Mouse (Mus musculus) heart, embryonic 13.5 days (tissue): ENCODE measurements at regions not wholly inside any gene's neighbourhood (a gene's known extent, or its start where the extent isn't known, plus 50 kb on each side); places are given as distances from the start of the nearest gene placed in this dataset.

Experiments
- ATAC-seq: fragments of 200-750 bp; cut with Nextera tagmentation; 2 replicates; pipeline ENCODE4 v1.8.0; 2017; ENCODE audit warnings: moderate TSS enrichment; ENCODE audit not compliant: insufficient number of reproducible peaks, low FRiP score, low TSS enrichment; ENCODE audit errors: extremely low read depth
- H3K27ac ChIP-seq: fragments of 300-500 bp; sonication (generic); replicated peaks from 2 replicates; pipeline ENCODE4 v1.5.1; 2015; ENCODE audit warnings: moderate library complexity, mild to moderate bottlenecking, inconsistent platforms
- H3K27me3 ChIP-seq: fragments of 300-500 bp; sonication (generic); replicated peaks from 2 replicates; pipeline ENCODE4 v1.6.1; 2015; ENCODE audit warnings: mild to moderate bottlenecking, inconsistent platforms
- H3K36me3 ChIP-seq: fragments of 300-500 bp; sonication (generic); 2 replicates; pipeline ENCODE4 v1.6.1; 2015; ENCODE audit warnings: mild to moderate bottlenecking, inconsistent platforms
- H3K4me1 ChIP-seq: fragments of 300-500 bp; sonication (generic); 2 replicates; pipeline ENCODE4 v1.6.1; 2015; ENCODE audit warnings: inconsistent platforms
- H3K4me2 ChIP-seq: fragments of 300-500 bp; sonication (generic); 2 replicates; pipeline ENCODE4 v1.6.1; 2015; ENCODE audit warnings: inconsistent platforms, mild to moderate bottlenecking, moderate library complexity
- H3K4me3 ChIP-seq: fragments of 300-500 bp; sonication (generic); 2 replicates; pipeline ENCODE4 v1.5.1; 2015; ENCODE audit warnings: moderate library complexity, mild to moderate bottlenecking, inconsistent platforms
- H3K9ac ChIP-seq: fragments of 300-500 bp; sonication (generic); 2 replicates; pipeline ENCODE4 v1.6.1; 2015; ENCODE audit warnings: inconsistent platforms, mild to moderate bottlenecking, moderate library complexity
- H3K9me3 ChIP-seq: fragments of 300-500 bp; sonication (generic); 2 replicates; pipeline ENCODE4 v1.6.1; 2016; ENCODE audit warnings: inconsistent platforms
- WGBS: fragments of 180-500 bp; shearing (Covaris S2); methylation state at CpG from one replicate; pipeline ENCODE4 v1.1.7; 2015; ENCODE audit warnings: mixed read lengths; 5-methylcytosine and 5-hydroxymethylcytosine counted together

DNA sequence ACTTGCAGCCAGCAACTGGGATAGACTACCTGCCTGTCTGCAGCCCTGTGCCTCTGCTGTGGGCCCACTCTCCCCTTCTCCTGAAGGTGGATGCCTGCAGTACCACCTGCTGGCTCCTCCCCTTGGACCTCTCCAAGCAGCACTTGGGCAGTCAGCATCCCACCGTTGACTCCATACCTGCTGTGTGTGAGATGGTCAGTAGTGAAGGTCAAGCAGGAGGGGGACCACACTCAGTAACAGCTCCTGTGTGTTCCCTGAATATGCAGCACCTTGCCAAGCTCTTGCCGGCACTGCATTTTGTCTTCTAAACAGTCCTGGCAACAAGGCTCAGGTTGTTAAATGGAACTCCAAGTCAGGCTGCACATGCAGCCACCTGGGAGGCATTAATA is 71.6 kb upstream of the Sesn3 start:
- no peaks in the 10 kb centered on the region for H3K27me3 ChIP-seq
- no peak overlapping the region for H3K4me3 ChIP-seq
- no peak overlapping the region for H3K4me2 ChIP-seq
- 63% methylated on average over 2 of the region's 2 CpGs for WGBS
- no peaks in the 10 kb centered on the region for H3K36me3 ChIP-seq
- ATAC-seq: no peak
- no peak overlapping the region for H3K9ac ChIP-seq
- no peaks in the 10 kb centered on the region for H3K9me3 ChIP-seq
- no peak overlapping the region; the same call in 1 of the 2 replicates for H3K27ac ChIP-seq
- peaks cover 30% of the 10 kb centered on the region for H3K4me1 ChIP-seq

DNA sequence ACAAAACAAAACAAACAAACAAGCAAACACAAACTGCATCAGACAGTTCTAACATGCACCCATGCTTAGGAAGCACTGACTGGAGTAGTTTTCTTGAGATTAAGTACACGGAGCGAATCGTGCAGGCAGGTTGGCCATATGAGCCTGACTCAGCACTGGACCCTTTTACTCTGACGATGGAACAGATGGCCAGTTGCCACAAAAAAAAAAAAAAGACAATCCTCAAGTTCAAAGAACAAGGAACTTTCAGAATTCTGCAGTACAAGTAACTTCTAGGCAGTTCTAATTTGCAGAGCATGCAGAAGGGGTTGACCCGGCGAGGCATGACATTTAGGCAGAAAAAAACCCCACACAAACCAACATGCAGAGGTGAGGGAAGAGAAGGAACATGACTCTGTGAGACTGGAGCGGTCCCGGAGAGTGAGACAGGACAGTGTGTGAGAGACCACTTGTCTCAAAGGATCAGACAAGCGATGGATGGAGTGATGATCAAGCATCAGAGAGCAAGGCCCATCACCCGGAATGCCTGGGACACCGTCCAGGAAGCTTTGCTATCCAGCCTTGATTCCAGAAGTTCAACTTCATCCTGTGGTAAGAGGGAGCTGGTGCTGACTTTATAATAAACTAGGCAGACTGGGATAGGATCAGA is 71.0 kb upstream of the Sesn3 start:
- Histone ChIP-seq H3K9ac (no peak overlapping the region), H3K27me3 (no peaks in the 10 kb centered on the region), H3K36me3 (no peaks in the 10 kb centered on the region), H3K9me3 (no peaks in the 10 kb centered on the region), H3K4me1 (peaks cover 30% of the 10 kb centered on the region), H3K4me2 (no peak overlapping the region), H3K27ac (no peak overlapping the region), H3K4me3 (no peak overlapping the region)
- ATAC-seq: no peak
- WGBS: 70% methylated on average over 11 of the region's 11 CpGs

DNA sequence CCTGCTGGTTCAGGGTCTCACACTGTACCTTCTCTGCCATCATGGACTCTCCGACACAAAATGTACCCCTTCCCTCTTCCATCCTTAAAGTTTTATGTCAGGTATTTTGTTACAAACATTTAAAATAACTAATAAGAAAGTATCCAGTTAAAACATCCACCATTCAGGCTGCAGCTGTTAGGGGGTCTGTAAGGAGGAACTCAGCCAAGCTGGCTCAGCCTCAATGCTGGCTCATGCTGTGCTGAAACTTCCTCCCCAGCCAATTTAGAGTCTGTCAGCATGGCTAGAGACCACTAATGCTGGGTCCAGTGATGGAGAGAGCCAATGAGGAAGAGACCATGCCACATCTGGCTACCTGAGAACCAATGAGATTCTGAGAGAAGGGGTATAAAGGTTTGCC is 70.0 kb upstream of the Sesn3 start:
- no peaks in the 10 kb centered on the region for H3K36me3 ChIP-seq
- no peak overlapping the region for H3K27ac ChIP-seq
- no peak for ATAC-seq
- H3K9me3 ChIP-seq: no peaks in the 10 kb centered on the region
- H3K27me3 ChIP-seq: no peaks in the 10 kb centered on the region
- no peak overlapping the region for H3K4me2 ChIP-seq
- 76% methylated on average over 1 of the region's 1 CpGs for WGBS
- no peak overlapping the region for H3K4me3 ChIP-seq
- H3K9ac ChIP-seq: no peak overlapping the region
- H3K4me1 ChIP-seq: peaks cover 30% of the 10 kb centered on the region

DNA sequence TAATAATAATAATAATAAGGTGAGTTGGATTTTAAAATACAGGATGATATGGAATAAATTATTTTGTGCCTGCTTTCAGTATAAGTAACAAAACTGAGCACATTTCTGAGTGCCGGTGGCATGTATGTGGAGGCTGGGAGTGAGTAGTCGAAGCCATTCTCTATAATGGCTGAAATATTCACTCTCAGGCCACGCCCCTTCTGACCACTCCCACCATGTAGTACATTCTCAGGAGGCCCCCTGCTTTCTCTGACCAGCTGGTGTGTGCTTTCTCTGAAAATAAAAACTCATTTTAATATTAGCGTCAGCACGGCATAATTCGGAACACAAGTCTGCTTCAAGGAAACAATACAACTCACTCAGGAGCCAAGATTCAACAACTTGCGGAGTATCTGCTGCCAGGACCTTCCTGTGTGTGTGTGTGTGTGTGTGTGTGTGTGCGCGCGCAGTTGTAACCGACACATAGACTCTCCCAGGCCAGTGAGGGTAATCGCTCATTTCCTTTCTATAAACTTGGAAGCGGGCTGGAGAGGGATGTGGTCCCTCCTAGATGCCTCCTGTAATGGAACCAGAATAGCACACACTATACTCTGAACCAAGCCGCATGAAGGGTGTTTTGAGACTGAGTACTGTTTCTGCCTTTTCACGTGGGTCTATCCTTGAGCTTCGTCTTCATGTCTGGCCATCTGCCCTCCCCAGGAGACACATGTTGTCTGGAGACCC is 67.9 kb upstream of the Sesn3 start:
- H3K4me1 ChIP-seq: peaks cover 24% of the 10 kb centered on the region
- WGBS: 79% methylated on average over 16 of the region's 16 CpGs
- no peaks in the 10 kb centered on the region for H3K36me3 ChIP-seq
- no peak overlapping the region for H3K4me3 ChIP-seq
- H3K27me3 ChIP-seq: no peaks in the 10 kb centered on the region
- H3K9ac ChIP-seq: no peak overlapping the region
- no peaks in the 10 kb centered on the region for H3K9me3 ChIP-seq
- no peak for ATAC-seq
- no peak overlapping the region for H3K4me2 ChIP-seq
- no peak overlapping the region for H3K27ac ChIP-seq

DNA sequence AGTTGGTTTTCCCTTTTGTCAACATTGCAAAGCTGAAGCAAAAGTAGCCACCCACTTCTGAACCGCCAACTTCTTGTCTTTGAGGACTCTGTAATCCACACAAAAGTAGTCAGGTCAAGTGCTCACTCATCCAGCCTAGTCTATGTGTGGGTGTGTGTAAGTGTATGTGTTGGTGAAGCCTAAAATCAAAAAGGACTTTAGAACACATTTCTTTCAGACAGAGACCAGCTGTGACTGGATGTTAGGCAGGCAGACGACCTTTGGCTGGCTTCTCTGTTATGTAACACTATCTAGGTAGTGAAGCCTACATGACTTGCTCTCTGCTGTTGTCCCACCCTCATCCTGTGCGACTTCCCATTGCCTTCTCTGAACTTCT is 67.3 kb upstream of the Sesn3 start:
- Histone ChIP-seq H3K4me3 (no peak overlapping the region), H3K27ac (no peak overlapping the region), H3K9ac (no peak overlapping the region), H3K9me3 (no peaks in the 10 kb centered on the region), H3K27me3 (no peaks in the 10 kb centered on the region), H3K36me3 (no peaks in the 10 kb centered on the region), H3K4me1 (peaks cover 22% of the 10 kb centered on the region), H3K4me2 (no peak overlapping the region)
- no peak for ATAC-seq
- 38% methylated on average over 3 of the region's 3 CpGs for WGBS

DNA sequence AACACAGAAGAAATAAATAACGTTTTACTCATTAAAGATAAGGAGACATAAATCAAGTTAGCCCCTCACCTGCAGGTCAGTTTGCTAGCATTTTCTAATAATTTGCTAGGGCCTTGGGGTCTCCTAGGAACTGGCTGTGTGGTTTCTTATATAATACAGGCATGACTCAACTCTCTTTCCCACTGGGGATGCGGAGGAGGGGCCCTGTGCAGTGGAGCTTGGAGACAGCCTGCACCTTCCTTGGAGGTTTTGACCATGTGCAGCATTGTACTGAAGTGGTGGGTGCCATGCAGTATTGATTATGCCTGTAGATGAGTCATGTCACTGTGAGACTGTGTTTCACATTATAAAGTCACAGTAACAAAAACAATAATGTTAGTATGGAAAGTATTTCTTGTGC is 61.6 kb upstream of the Sesn3 start:
- Histone ChIP-seq H3K4me2 (no peak overlapping the region), H3K4me1 (no peaks in the 10 kb centered on the region), H3K9ac (no peak overlapping the region), H3K27ac (no peak overlapping the region), H3K27me3 (no peaks in the 10 kb centered on the region), H3K4me3 (no peak overlapping the region), H3K9me3 (no peaks in the 10 kb centered on the region), H3K36me3 (no peaks in the 10 kb centered on the region)
- ATAC-seq: no peak
- 75% methylated on average over 2 of the region's 2 CpGs for WGBS

DNA sequence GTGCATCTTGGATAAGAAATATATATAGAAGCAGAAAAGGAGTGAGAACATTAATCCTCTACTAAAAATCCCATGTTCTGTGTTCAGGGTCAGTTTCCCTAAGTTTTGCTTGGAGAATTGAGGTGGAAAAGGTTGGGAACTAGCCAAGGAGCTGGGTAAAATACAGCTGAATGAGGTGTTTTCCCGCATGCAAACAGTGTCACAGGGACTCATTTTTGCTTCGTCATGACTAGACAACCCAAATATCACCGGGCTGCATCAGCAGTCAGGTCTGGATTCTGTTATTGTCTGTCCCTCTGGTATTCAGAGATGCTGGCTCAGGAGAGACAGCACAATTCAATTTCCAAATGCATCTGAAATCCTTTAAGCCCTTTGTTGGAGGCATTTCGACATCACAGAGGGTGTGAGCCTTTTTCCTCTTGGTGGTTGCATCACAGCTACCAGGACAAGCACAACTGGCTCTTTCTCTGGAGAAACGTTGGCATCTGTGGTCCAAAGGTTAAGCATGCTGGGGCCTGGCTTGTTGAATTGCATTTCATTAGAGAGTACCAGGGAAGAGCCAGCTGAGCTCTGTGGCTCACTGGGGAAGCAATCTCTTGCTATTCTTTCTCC is 59.6 kb upstream of the Sesn3 start:
- no peak for ATAC-seq
- H3K9ac ChIP-seq: no peak overlapping the region
- H3K27me3 ChIP-seq: no peaks in the 10 kb centered on the region
- H3K27ac ChIP-seq: no peak overlapping the region
- H3K4me3 ChIP-seq: no peak overlapping the region
- H3K36me3 ChIP-seq: no peaks in the 10 kb centered on the region
- no peak overlapping the region for H3K4me2 ChIP-seq
- no peaks in the 10 kb centered on the region for H3K9me3 ChIP-seq
- H3K4me1 ChIP-seq: no peaks in the 10 kb centered on the region
- 58% methylated on average over 5 of the region's 5 CpGs for WGBS

DNA sequence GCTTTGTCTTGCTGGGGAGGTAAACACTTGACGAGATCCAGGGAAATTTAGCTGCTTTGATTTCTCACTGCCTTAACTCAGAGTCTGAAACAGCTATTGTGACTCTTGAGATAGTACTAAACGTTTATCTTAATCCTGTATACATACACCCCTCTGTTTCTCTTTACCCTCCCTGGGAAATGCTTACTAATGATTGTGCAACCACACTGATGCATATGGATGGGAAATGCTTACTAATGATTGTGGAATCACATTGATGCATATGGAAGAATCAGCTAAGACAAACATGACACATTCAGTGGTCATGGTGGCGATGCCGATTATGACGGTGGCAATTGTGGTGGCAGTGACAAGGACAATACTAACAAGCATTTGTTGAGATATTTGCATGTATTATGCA is 58.9 kb upstream of the Sesn3 start:
- H3K36me3 ChIP-seq: no peaks in the 10 kb centered on the region
- H3K4me2 ChIP-seq: no peak overlapping the region

DNA sequence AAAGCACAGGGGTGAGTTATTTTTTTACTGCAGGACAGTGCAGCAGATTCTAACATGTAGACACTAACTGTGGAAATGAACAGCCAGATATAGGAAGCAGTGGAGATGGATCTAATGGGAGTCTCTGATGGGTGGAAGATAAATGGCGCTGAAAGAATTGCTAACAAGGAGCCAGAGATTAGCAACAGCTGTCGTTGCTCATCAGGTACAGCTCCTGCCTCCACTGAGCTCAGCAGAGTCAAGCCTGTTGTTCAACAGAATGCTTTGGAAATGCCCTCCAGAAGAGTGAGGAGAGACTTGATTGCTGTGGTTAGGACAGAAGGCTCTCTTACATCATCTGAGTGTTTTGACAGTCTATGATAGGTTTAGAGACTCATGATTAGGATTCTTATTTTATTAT is 51.9 kb upstream of the Sesn3 start:
- ATAC-seq: no peak
- no peak overlapping the region for H3K4me2 ChIP-seq
- H3K4me3 ChIP-seq: no peak overlapping the region
- WGBS: 38% methylated on average over 2 of the region's 2 CpGs
- no peak overlapping the region for H3K9ac ChIP-seq
- H3K4me1 ChIP-seq: no peaks in the 10 kb centered on the region
- H3K27me3 ChIP-seq: no peaks in the 10 kb centered on the region
- no peaks in the 10 kb centered on the region for H3K9me3 ChIP-seq
- no peaks in the 10 kb centered on the region for H3K36me3 ChIP-seq
- H3K27ac ChIP-seq: no peak overlapping the region

More for the DNA sequence above, 58.9 kb upstream of the Sesn3 start:
- Histone ChIP-seq H3K9ac (no peak overlapping the region), H3K27me3 (no peaks in the 10 kb centered on the region), H3K27ac (no peak overlapping the region), H3K4me1 (no peaks in the 10 kb centered on the region), H3K9me3 (no peaks in the 10 kb centered on the region), H3K4me3 (no peak overlapping the region)
- 72% methylated on average over 5 of the region's 5 CpGs for WGBS
- no peak for ATAC-seq
